Mouse (Mus musculus) lung, postnatal 0 days (tissue): ENCODE data around the gene Tmem201.

Source experiments
- CTCF ChIP-seq: IDR thresholded peaks from 2 replicates; pipeline ENCODE4 v1.5.1; 2016; ENCODE audit warnings: antibody characterized with exemption, mild to moderate bottlenecking
- EP300 ChIP-seq: IDR thresholded peaks from 2 replicates; pipeline ENCODE4 v1.6.1; 2016; ENCODE audit warnings: antibody characterized with exemption, mild to moderate bottlenecking, control low read depth

DNA sequence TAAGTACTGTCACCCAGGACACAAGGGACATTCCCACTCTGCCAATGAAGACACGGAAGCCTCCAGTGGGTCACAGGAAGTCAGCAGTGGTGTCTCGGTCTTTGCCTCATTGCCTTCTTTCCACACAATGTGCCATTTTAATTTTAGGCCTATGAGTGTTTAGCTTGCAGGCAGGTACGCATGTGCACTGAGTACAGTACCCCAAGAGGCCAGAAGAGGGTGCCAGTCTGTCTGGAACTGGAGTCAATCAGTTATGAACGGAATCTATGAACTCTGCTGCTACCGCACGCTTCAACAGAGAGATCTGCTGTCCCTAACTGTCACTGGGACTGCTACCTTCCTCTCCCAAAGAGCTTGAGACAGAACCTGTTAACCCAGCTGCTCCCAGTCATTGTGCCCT, 18.2 kb downstream of the Tmem201 start:
- no peak for TF ChIP-seq EP300
- peak; percentile 69 for TF ChIP-seq CTCF
